Mouse (Mus musculus): ENCODE data around the gene Wbp4.
"Not testable (repeated sequence)": the region's sequence is repeated elsewhere in the genome, so short reads cannot be mapped to it uniquely, and the experiment has no call there.

- not testable (repeated sequence) for TF ChIP-seq CTCF (IDR thresholded peaks at IDR 0.05; ENCODE audit: low read depth); EP300 (optimal IDR thresholded peaks at IDR 0.05)
Observed at GRCm38 (mm10) chr14:79526106-79526505, 44.8 kb upstream of the Wbp4 start.
